Mouse (Mus musculus) erythroblast, embryonic 14.5 days (primary cell): ENCODE measurements around the gene Habp2.

Experiments
- GATA1 ChIP-seq: IDR thresholded peaks from 2 replicates; pipeline ENCODE4 v1.6.1; 2012; ENCODE audit warnings: low read length, inconsistent platforms, mixed read lengths
- TAL1 ChIP-seq: IDR thresholded peaks from 3 replicates; pipeline ENCODE4 v1.6.1; 2012; ENCODE audit warnings: low read length, inconsistent platforms, mixed read lengths

DNA sequence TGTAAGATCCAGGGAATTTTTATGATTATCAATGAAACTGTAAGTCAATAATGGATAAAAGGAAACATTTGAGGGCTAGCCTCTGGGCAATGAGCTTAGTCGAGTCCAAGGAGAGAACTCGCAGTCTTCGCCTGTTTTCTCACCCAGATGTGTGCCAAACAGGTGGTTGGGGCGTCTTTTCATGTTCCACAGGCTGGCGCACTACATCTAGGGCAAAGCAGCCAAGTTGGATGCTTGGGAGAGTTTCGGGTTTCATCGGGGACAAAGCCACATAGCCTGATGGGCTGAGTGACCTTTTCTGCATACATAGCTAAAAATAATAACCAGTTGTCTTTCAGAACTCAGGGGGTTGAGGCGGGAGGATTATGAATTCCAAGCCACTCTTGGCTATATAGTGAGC, 2.7 kb downstream of the Habp2 start:
- TF ChIP-seq GATA1 (no peak), TAL1 (no peak)
